Mouse (Mus musculus): ENCODE measurements around the gene Ccnt1. TPM values are rescaled to one million over a fixed set of nuclear protein-coding genes. Genes with fewer than 3 reads are reported as not detected.
"Not testable (repeated sequence)": the region's sequence is repeated elsewhere in the genome, so short reads cannot be mapped to it uniquely, and the experiment has no call there.

The Ccnt1 gene
- total RNA-seq, 2 experiments from 2014 or later, result 70.7 to 80.8 TPM

- no peak for ATAC-seq (replicated peaks; ENCODE audit: low FRiP score, low TSS enrichment, poor library complexity, severe bottlenecking)
Measured at GRCm38 (mm10) chr15:98514146-98514545, 56.6 kb downstream of the Ccnt1 start.

GRCm38 (mm10) chr15:98513676-98514075 is 57.0 kb downstream of the Ccnt1 start:
- ATAC-seq (replicated peaks; ENCODE audit: low FRiP score, low TSS enrichment, poor library complexity, severe bottlenecking), result not testable (repeated sequence)

GRCm38 (mm10) chr15:98512799-98513321 is 57.9 kb downstream of the Ccnt1 start:
- no peak for ATAC-seq (replicated peaks; ENCODE audit: low FRiP score, low TSS enrichment, poor library complexity, severe bottlenecking)

- no peak for ATAC-seq (replicated peaks; ENCODE audit: low FRiP score, low TSS enrichment, poor library complexity, severe bottlenecking)
Measured at GRCm38 (mm10) chr15:98512232-98512631, 58.5 kb downstream of the Ccnt1 start.

- ATAC-seq (replicated peaks; ENCODE audit: low FRiP score, low TSS enrichment, poor library complexity, severe bottlenecking), result no peak
Measured at GRCm38 (mm10) chr15:98511386-98511928, 59.3 kb downstream of the Ccnt1 start.

GRCm38 (mm10) chr15:98510438-98511385 is 60.0 kb downstream of the Ccnt1 start:
- ATAC-seq (replicated peaks; ENCODE audit: low FRiP score, low TSS enrichment, poor library complexity, severe bottlenecking), result peak; percentile 72

GRCm38 (mm10) chr15:98509387-98509786 is 61.3 kb downstream of the Ccnt1 start:
- no peak for ATAC-seq (replicated peaks; ENCODE audit: low FRiP score, low TSS enrichment, poor library complexity, severe bottlenecking)

- ATAC-seq (replicated peaks; ENCODE audit: low FRiP score, low TSS enrichment, poor library complexity, severe bottlenecking), result no peak
Measured at GRCm38 (mm10) chr15:98507321-98507720, 63.4 kb downstream of the Ccnt1 start.

GRCm38 (mm10) chr15:98506253-98506957 is 64.3 kb downstream of the Ccnt1 start:
- no peak for ATAC-seq (replicated peaks; ENCODE audit: low FRiP score, low TSS enrichment, poor library complexity, severe bottlenecking)

GRCm38 (mm10) chr15:98504514-98504913 is 66.2 kb downstream of the Ccnt1 start:
- peak; percentile 74 for ATAC-seq (replicated peaks; ENCODE audit: low FRiP score, low TSS enrichment, poor library complexity, severe bottlenecking)

- no peak for ATAC-seq (replicated peaks; ENCODE audit: low FRiP score, low TSS enrichment, poor library complexity, severe bottlenecking)
Measured at GRCm38 (mm10) chr15:98503317-98503716, 67.4 kb downstream of the Ccnt1 start.

- ATAC-seq (replicated peaks; ENCODE audit: low FRiP score, low TSS enrichment, poor library complexity, severe bottlenecking), result no peak
Measured at GRCm38 (mm10) chr15:98497631-98498030, 73.1 kb downstream of the Ccnt1 start.

- ATAC-seq (replicated peaks; ENCODE audit: low FRiP score, low TSS enrichment, poor library complexity, severe bottlenecking), result no peak
Measured at GRCm38 (mm10) chr15:98492102-98492501, 78.6 kb downstream of the Ccnt1 start, which contains the start of gene Olfr279. TSS of gene Olfr279 (plus strand) at chr15:98492402.

GRCm38 (mm10) chr15:98491332-98491731 is 79.4 kb downstream of the Ccnt1 start:
- no peak for ATAC-seq (replicated peaks; ENCODE audit: low FRiP score, low TSS enrichment, poor library complexity, severe bottlenecking)

Other genes with a start within 250 kb of the Ccnt1 start
- not detected in 2 replicates for gene Olfr284, start 229.9 kb downstream of the Ccnt1 start, total RNA-seq (2014; fragmentation: Nextera tagmentation)
- not detected in 2 replicates for gene Olfr284, start 229.9 kb downstream of the Ccnt1 start, total RNA-seq (2017)
- gene Olfr283, start 190.0 kb downstream of the Ccnt1 start, total RNA-seq (2014; fragmentation: Nextera tagmentation), result not detected in 2 replicates
- not detected in 2 replicates for gene Olfr283, start 190.0 kb downstream of the Ccnt1 start, total RNA-seq (2017)
- not detected in 2 replicates for gene Olfr282, start 139.7 kb downstream of the Ccnt1 start, total RNA-seq (2014; fragmentation: Nextera tagmentation)
- gene Olfr282, start 139.7 kb downstream of the Ccnt1 start, total RNA-seq (2017), result not detected in 2 replicates
- gene Olfr281, start 118.3 kb downstream of the Ccnt1 start, total RNA-seq (2014; fragmentation: Nextera tagmentation), result not detected in 2 replicates
- gene Olfr281, start 118.3 kb downstream of the Ccnt1 start, total RNA-seq (2017), result not detected in 2 replicates
- gene OR5BS1P, start 101.0 kb downstream of the Ccnt1 start, total RNA-seq (2014; fragmentation: Nextera tagmentation), result not detected in 2 replicates
- not detected in 2 replicates for gene OR5BS1P, start 101.0 kb downstream of the Ccnt1 start, total RNA-seq (2017)
- not detected in 2 replicates for gene Lalba, start 88.2 kb downstream of the Ccnt1 start, total RNA-seq (2014; fragmentation: Nextera tagmentation)
- gene Lalba, start 88.2 kb downstream of the Ccnt1 start, total RNA-seq (2017), result not detected in 2 replicates
- gene Olfr279, start 78.5 kb downstream of the Ccnt1 start, total RNA-seq (2014; fragmentation: Nextera tagmentation), result not detected in 2 replicates
- gene Olfr279, start 78.5 kb downstream of the Ccnt1 start, total RNA-seq (2017), result not detected in 2 replicates
- 68.9 and 73.0 TPM in 2 replicates for gene Kansl2, start 36.7 kb downstream of the Ccnt1 start, total RNA-seq (2014; fragmentation: Nextera tagmentation)
- 54.4 and 57.7 TPM in 2 replicates for gene Kansl2, start 36.7 kb downstream of the Ccnt1 start, total RNA-seq (2017)
- gene 4930415O20Rik, start 81 bp upstream of the Ccnt1 start, total RNA-seq (2014; fragmentation: Nextera tagmentation), result not detected in 2 replicates
- not detected in 2 replicates for gene 4930415O20Rik, start 81 bp upstream of the Ccnt1 start, total RNA-seq (2017)
- gene Adcy6, start 39.2 kb upstream of the Ccnt1 start, total RNA-seq (2014; fragmentation: Nextera tagmentation), result 55.8 and 57.2 TPM in 2 replicates
- gene Adcy6, start 39.2 kb upstream of the Ccnt1 start, total RNA-seq (2017), result 28.8 and 45.9 TPM in 2 replicates
- gene Cacnb3, start 59.9 kb upstream of the Ccnt1 start, total RNA-seq (2014; fragmentation: Nextera tagmentation), result not detected in 2 replicates
- gene Cacnb3, start 59.9 kb upstream of the Ccnt1 start, total RNA-seq (2017), result not detected in 2 replicates
- gene Ddx23, start 92.0 kb upstream of the Ccnt1 start, total RNA-seq (2014; fragmentation: Nextera tagmentation), result 79.8 and 96.4 TPM in 2 replicates
- gene Ddx23, start 92.0 kb upstream of the Ccnt1 start, total RNA-seq (2017), result 152 and 181 TPM in 2 replicates
- 0.64 TPM in 1 of 2 replicates, not detected in the other for gene Rnd1, start 106.5 kb upstream of the Ccnt1 start, total RNA-seq (2014; fragmentation: Nextera tagmentation)
- 0.61 TPM in 1 of 2 replicates, not detected in the other for gene Rnd1, start 106.5 kb upstream of the Ccnt1 start, total RNA-seq (2017)
- not detected in 2 replicates for gene Ccdc65, start 137.3 kb upstream of the Ccnt1 start, total RNA-seq (2014; fragmentation: Nextera tagmentation)
- not detected in 2 replicates for gene Ccdc65, start 137.3 kb upstream of the Ccnt1 start, total RNA-seq (2017)
- gene Fkbp11, start 157.3 kb upstream of the Ccnt1 start, total RNA-seq (2014; fragmentation: Nextera tagmentation), result 5.5 and 6.1 TPM in 2 replicates
- gene Fkbp11, start 157.3 kb upstream of the Ccnt1 start, total RNA-seq (2017), result 5.8 and 6.9 TPM in 2 replicates
- gene Arf3, start 192.3 kb upstream of the Ccnt1 start, total RNA-seq (2014; fragmentation: Nextera tagmentation), result 22.5 and 23.2 TPM in 2 replicates
- gene Arf3, start 192.3 kb upstream of the Ccnt1 start, total RNA-seq (2017), result 16.9 and 22.1 TPM in 2 replicates
- gene Wnt10b, start 207.2 kb upstream of the Ccnt1 start, total RNA-seq (2014; fragmentation: Nextera tagmentation), result not detected in 2 replicates
- gene Wnt10b, start 207.2 kb upstream of the Ccnt1 start, total RNA-seq (2017), result not detected in 2 replicates
- not detected in 2 replicates for gene Wnt1, start 218.9 kb upstream of the Ccnt1 start, total RNA-seq (2014; fragmentation: Nextera tagmentation)
- gene Wnt1, start 218.9 kb upstream of the Ccnt1 start, total RNA-seq (2017), result not detected in 2 replicates
- not detected in 2 replicates for gene Ddn, start 238.6 kb upstream of the Ccnt1 start, total RNA-seq (2014; fragmentation: Nextera tagmentation)
- gene Ddn, start 238.6 kb upstream of the Ccnt1 start, total RNA-seq (2017), result 0.08 TPM in 1 of 2 replicates, not detected in the other